Mouse (Mus musculus) CD8-positive naive resting alpha-beta T cell, adult 2 months (primary cell): ENCODE data around the gene Dynlt1c.
"Not testable (repeated sequence)": the region's sequence is repeated elsewhere in the genome, so short reads cannot be mapped to it uniquely, and the experiment has no call there.

Source experiments
- DNase-seq, 2 experiments: peaks; one replicate each; pipeline ENCODE4 v3.0.0; 2022; ENCODE audit warnings: low read depth in 2 of 2, low spot score in 2 of 2

Gene Dynlt1c

DNA sequence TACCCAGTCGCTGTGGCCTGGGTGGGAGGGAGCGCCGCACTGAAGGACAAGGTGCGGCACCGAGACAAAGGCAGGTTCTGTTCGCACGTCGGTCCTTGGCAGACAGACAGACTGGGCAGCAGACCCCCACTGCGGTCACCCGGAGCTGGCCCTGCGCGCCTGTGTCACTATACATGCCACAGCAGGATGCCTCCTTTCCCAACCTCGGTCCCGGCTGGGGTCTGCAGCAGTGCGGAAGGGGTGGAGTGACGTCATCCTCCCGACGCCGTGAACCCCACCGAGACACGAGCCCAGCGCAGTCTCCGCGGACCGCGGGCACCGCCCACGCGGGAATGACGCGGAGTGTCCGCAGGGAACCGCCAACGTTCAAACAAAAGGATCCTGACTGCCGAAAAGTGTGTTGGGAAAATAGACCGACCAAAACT, 53.6 kb downstream of the Dynlt1c start:
- DNase-seq: peak in 1 of 2 experiments; percentile 50

DNA sequence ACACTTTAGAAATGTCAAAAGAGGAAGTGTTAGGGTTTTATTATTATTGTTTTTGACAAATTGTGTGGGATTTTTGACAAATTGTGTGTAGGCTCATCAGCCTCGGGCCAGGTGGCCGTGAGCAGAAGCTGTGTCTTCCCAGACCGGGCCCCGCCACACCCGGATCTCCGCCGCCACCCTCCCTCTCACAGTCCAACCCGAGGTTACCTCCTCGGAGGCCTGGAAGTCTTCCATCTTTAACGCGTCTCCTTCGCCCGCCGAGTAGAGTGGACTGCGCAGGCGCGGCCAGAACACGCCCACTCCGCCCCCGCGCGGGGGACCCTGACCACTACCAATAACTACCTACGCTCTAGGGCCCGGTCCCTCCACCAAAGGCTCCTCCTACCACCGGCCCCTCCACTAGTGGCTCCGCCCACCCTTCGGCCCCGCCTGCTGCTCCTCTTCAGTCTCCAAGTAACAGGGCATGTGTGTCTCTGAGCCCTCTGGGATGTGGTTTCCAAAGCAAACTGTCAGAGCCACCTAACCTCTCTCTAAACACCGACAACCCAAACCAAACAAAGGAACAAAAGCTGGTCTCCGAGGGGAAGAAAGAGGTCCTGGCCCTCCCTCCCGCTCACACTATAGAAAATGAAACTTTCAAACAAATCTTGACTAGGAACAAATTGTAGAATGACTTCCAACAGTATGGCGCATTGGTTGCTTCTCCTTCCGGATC, 54.3 kb downstream of the Dynlt1c start, which contains the start of gene Dynlt1f:
Gene Dynlt1f (minus strand): TSS at position 334 of the 715 bp plus-strand sequence.
- peak; percentile 80 to 85 for DNase-seq

DNA sequence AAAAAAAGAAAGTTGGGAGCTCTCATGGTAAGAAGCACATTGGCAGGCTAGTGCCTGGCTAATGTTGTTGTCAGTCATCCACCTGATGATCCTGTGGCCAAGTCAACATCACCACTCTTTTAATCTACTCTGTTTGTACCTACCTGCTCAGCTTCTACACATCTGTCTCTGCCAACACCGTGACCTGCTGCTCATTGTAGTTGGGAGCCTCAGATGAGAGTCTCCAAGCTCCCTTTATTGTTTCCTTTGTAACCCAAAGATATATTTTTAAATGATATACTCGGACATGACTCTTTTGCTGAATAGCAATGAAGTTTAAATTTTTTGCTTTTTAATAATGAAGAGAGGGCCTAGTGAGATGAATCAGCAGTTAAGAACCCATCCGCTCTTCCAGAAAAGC, 55.0 kb downstream of the Dynlt1c start:
- not testable (repeated sequence) for DNase-seq

DNA sequence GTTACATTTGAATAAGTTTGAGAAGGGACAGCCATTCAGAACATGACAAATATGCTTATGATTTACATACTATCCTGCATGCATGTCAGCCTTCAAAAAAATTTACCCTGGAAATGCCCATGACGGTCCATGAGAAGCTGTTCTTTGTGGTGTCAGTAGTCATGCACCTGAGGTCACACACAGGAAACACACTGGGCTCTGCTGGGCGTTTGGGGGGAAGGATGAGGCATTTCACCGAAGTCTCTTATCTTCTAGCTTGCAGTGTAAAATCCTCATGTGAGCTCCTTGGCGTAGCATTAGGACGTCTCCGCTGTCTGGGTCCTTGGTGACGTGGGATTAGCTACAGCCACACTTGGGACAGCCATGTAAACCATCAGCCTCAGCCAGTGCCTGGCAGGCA, 57.3 kb downstream of the Dynlt1c start, which contains the start of gene Sytl3:
Gene Sytl3 (plus strand): TSS at position 293 of the 400 bp plus-strand sequence.
- DNase-seq: peak; percentile 83 to 86
